Mouse (Mus musculus): ENCODE data around the gene Twnk. TPM values are rescaled to one million over a fixed set of nuclear protein-coding genes. Genes with fewer than 3 reads are reported as not detected.
A peak's percentile ranks its signal among the peaks of the same experiment; 100 is the strongest.

The Twnk gene
- polyA plus RNA-seq, 1 experiment from 2014 or later: 28.5 TPM

DNA sequence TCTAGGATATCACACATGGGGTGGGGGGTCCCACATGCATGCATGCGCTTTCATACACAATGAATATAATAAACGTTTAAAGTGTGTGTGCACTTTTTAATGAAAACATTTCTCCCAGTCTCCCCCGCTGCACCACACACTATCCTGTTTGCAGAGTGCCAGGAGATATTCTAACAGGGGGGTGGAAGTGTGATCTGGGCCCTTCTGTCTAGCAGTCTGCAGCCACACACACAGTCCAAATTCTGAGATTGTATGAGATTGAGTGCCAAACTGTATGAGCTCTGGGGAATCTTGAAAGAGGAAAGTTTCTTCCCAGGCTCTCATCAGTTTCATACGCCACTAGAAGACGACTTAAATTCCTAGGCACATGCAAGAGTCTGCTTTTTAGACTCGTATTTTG is 17.6 kb upstream of the Twnk start:
- H3K9ac ChIP-seq: no peak overlapping the region
- H3K9me3 ChIP-seq: no peaks in the 10 kb centered on the region
- 54% methylated on average over 6 of the region's 6 CpGs for WGBS
- H3K27ac ChIP-seq: no peak overlapping the region; the same call in 1 of the 2 replicates
- ATAC-seq (ENCODE audit: insufficient number of reproducible peaks, insufficient read depth, low FRiP score, low TSS enrichment, low read depth): no peak
- H3K4me3 ChIP-seq: no peak overlapping the region
- no peak overlapping the region for H3K4me2 ChIP-seq
- peaks cover 31% of the 10 kb centered on the region for H3K4me1 ChIP-seq
- H3K27me3 ChIP-seq: no peaks in the 10 kb centered on the region
- peaks cover 13% of the 10 kb centered on the region; the same call in 1 of the 2 replicates for H3K36me3 ChIP-seq

GRCm38 (mm10) chr19:44988321-44988720 is 17.1 kb upstream of the Twnk start:
- H3K4me2 ChIP-seq: peak overlapping the region; percentile 89
- H3K4me1 ChIP-seq: peaks cover 31% of the 10 kb centered on the region
- peak overlapping the region; percentile 77 for H3K4me3 ChIP-seq
- H3K27ac ChIP-seq: peak overlapping the region; percentile 34
- ATAC-seq (ENCODE audit: insufficient number of reproducible peaks, insufficient read depth, low FRiP score, low TSS enrichment, low read depth): no peak
- peak overlapping the region; percentile 78 for H3K9ac ChIP-seq
- H3K27me3 ChIP-seq: no peaks in the 10 kb centered on the region
- no peaks in the 10 kb centered on the region for H3K9me3 ChIP-seq
- 24% methylated on average over 9 of the region's 9 CpGs for WGBS
- H3K36me3 ChIP-seq: peaks cover 14% of the 10 kb centered on the region; the same call in 1 of the 2 replicates

DNA sequence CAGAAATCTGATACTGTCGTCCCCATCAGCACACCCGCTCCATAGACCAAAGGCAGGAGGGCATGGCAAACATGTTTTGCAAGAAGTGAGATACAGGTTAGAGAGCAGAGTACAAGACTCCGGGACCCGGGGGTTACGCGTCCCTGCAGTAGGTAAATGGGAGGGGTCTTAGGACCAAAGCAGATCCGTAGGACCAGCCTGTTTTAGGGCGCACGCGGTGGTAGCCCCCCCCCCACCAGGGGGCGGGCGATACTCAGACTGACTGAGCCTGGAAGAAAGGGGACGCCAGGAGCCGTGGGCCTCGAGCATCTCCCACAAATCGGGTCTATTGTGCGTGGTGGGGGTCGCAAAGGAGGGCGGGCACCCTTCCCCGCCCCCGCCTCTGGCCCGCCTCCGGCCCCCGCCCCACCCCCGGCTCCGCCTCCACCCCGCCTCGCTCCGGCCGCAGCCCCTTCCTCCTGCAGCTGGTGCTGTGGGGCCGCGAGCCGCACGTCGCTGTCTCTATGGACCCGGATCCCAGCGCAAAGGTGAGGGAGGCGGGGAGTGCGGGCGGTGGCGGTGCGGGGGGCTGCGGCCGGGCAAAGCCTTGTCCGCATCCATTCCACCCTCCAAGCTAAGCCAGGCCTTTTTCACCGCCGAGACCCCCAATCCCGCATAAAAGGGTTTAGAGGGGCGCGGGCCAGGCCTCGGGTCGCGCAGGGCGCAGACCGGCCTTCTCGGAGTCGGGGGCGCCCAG is 16.5 kb upstream of the Twnk start, which contains the start of gene Sema4g:
TSS of gene Sema4g (plus strand) at position 271 of the 736 bp plus-strand sequence.
- H3K27ac ChIP-seq: peak within 1 kb of the TSS; percentile 34
- H3K4me3 ChIP-seq: peak within 1 kb of the TSS; percentile 77

GRCm38 (mm10) chr19:44989567-44990495 is 15.6 kb upstream of the Twnk start:
- no peak for ATAC-seq (ENCODE audit: insufficient number of reproducible peaks, insufficient read depth, low FRiP score, low TSS enrichment, low read depth)
- peak overlapping the region; percentile 34 for H3K27ac ChIP-seq
- no peaks in the 10 kb centered on the region for H3K9me3 ChIP-seq
- peak overlapping the region; percentile 77 for H3K4me3 ChIP-seq
- H3K4me1 ChIP-seq: peaks cover 31% of the 10 kb centered on the region
- peak overlapping the region; percentile 89 for H3K4me2 ChIP-seq
- no peaks in the 10 kb centered on the region for H3K27me3 ChIP-seq
- H3K36me3 ChIP-seq: peaks cover 12% of the 10 kb centered on the region; the same call in 1 of the 2 replicates
- H3K9ac ChIP-seq: peak overlapping the region; percentile 78
- 5% methylated on average over 22 of the region's 22 CpGs for WGBS

More for the DNA sequence above, 16.5 kb upstream of the Twnk start, which contains the start of gene Sema4g:
- peak; percentile 76 for ATAC-seq (ENCODE audit: insufficient number of reproducible peaks, insufficient read depth, low FRiP score, low TSS enrichment, low read depth)
- Histone ChIP-seq H3K4me1 (peaks cover 31% of the 10 kb centered on the region), H3K9me3 (no peaks in the 10 kb centered on the region), H3K27me3 (no peaks in the 10 kb centered on the region), H3K9ac (peak within 1 kb of the TSS; percentile 78), H3K36me3 (peaks cover 12% of the 10 kb centered on the region; the same call in 1 of the 2 replicates), H3K4me2 (peak within 1 kb of the TSS; percentile 89)
- under 1% methylated on average over 47 of the region's 58 CpGs for WGBS

DNA sequence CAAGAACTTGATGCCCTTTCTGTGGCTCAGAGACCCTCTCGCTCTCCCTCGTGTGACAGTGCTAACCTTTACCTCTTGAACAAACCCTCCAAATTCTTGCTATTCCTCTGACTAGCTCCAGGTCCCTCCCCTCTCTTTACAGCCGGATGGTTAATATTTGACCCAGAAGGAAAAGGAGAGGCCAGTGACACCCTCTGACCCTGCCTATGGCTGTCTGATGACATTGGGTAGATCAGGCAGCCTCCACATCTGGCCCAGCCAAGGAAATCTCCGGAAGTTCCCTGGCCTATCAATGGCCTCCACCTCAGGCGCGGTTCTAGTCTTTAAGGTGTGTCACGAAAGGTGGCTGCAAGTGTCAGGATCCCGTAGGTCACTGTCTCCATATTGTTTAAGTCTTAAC is 14.4 kb upstream of the Twnk start:
- Histone ChIP-seq H3K4me1 (peaks cover 31% of the 10 kb centered on the region), H3K36me3 (peaks cover 12% of the 10 kb centered on the region), H3K4me2 (no peak overlapping the region), H3K27me3 (no peaks in the 10 kb centered on the region), H3K4me3 (no peak overlapping the region), H3K9me3 (no peaks in the 10 kb centered on the region), H3K9ac (0 out of 2 replicates have a peak overlapping the region, but pooled peaks have one; percentile 78), H3K27ac (no peak overlapping the region)
- 73% methylated on average over 8 of the region's 8 CpGs for WGBS
- no peak for ATAC-seq (ENCODE audit: insufficient number of reproducible peaks, insufficient read depth, low FRiP score, low TSS enrichment, low read depth)

GRCm38 (mm10) chr19:44992246-44992645 is 13.2 kb upstream of the Twnk start:
- WGBS: 34% methylated on average over 7 of the region's 7 CpGs
- ATAC-seq (ENCODE audit: insufficient number of reproducible peaks, insufficient read depth, low FRiP score, low TSS enrichment, low read depth): no peak
- peaks cover 21% of the 10 kb centered on the region for H3K36me3 ChIP-seq
- H3K27ac ChIP-seq: no peak overlapping the region
- H3K4me3 ChIP-seq: no peak overlapping the region
- H3K4me1 ChIP-seq: peaks cover 31% of the 10 kb centered on the region
- no peak overlapping the region for H3K4me2 ChIP-seq
- H3K27me3 ChIP-seq: no peaks in the 10 kb centered on the region
- H3K9ac ChIP-seq: no peak overlapping the region
- H3K9me3 ChIP-seq: no peaks in the 10 kb centered on the region

GRCm38 (mm10) chr19:44992712-44993111 is 12.8 kb upstream of the Twnk start:
- Histone ChIP-seq H3K4me3 (no peak overlapping the region), H3K36me3 (peaks cover 25% of the 10 kb centered on the region), H3K27me3 (no peaks in the 10 kb centered on the region), H3K9me3 (no peaks in the 10 kb centered on the region), H3K4me2 (no peak overlapping the region), H3K9ac (no peak overlapping the region), H3K27ac (no peak overlapping the region), H3K4me1 (peaks cover 31% of the 10 kb centered on the region)
- WGBS: 60% methylated on average over 7 of the region's 7 CpGs
- ATAC-seq (ENCODE audit: insufficient number of reproducible peaks, insufficient read depth, low FRiP score, low TSS enrichment, low read depth): no peak

- 70% methylated on average over 11 of the region's 11 CpGs for WGBS
- Histone ChIP-seq H3K4me3 (no peak overlapping the region), H3K9me3 (no peaks in the 10 kb centered on the region), H3K36me3 (peaks cover 66% of the 10 kb centered on the region), H3K4me2 (no peak overlapping the region), H3K27me3 (no peaks in the 10 kb centered on the region), H3K4me1 (no peaks in the 10 kb centered on the region), H3K27ac (no peak overlapping the region), H3K9ac (no peak overlapping the region)
- no peak for ATAC-seq (ENCODE audit: insufficient number of reproducible peaks, insufficient read depth, low FRiP score, low TSS enrichment, low read depth)
Observed at GRCm38 (mm10) chr19:44997786-44998185, 7.7 kb upstream of the Twnk start.

DNA sequence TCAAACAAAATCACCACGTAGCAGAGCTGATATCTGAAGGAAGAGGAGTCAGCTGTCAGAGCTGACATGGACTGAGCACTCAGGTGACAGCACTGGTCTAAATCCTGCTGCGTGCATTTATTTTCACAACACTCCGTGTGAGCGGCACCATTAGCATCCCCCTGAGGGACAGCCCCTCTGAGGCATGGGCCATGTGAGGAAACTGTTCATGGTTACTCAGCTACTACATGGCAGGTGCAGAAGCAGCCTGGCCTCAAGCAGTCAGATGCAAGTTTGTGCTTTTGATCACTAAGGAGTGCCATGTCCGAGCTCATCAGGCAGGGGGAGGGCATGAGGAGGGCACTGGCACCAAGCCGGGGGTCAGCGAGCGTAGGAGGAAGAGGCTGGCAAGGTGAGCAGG is 5.8 kb upstream of the Twnk start:
- ATAC-seq (ENCODE audit: insufficient number of reproducible peaks, insufficient read depth, low FRiP score, low TSS enrichment, low read depth): no peak
- Histone ChIP-seq H3K36me3 (peaks cover 80% of the 10 kb centered on the region), H3K4me2 (no peak overlapping the region), H3K4me3 (no peak overlapping the region), H3K9ac (no peak overlapping the region), H3K9me3 (no peaks in the 10 kb centered on the region), H3K4me1 (0 out of 2 replicates have a peak, but pooled peaks cover 2% of the 10 kb centered on the region), H3K27ac (no peak overlapping the region), H3K27me3 (no peaks in the 10 kb centered on the region)
- WGBS: 85% methylated on average over 8 of the region's 8 CpGs

DNA sequence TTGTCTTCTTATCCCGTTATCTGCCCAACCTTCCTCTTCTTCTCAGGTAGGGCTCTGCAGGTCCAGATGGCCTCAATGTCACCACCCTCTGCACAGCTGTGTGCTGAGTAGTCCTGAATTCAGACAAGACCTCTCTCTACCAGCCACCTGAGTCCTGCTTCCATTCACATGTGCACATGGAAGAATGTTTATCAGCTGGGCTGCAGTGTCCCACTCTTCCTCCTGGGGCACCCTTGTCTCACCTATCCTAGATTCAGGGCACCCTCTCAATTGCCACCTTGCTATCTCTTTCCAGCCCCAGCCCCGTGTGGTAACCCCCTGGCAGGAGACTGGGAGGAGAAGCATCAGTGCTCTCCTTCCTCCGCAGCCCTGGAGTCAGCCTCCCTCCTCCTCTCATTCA is 3.2 kb upstream of the Twnk start:
- H3K4me3 ChIP-seq: no peak overlapping the region
- ATAC-seq (ENCODE audit: insufficient number of reproducible peaks, insufficient read depth, low FRiP score, low TSS enrichment, low read depth): no peak
- WGBS: 78% methylated on average over 3 of the region's 3 CpGs
- no peak overlapping the region for H3K4me2 ChIP-seq
- H3K9ac ChIP-seq: no peak overlapping the region
- H3K27ac ChIP-seq: no peak overlapping the region
- H3K27me3 ChIP-seq: no peaks in the 10 kb centered on the region
- no peaks in the 10 kb centered on the region for H3K9me3 ChIP-seq
- peaks cover 17% of the 10 kb centered on the region for H3K4me1 ChIP-seq
- peaks cover 72% of the 10 kb centered on the region for H3K36me3 ChIP-seq

DNA sequence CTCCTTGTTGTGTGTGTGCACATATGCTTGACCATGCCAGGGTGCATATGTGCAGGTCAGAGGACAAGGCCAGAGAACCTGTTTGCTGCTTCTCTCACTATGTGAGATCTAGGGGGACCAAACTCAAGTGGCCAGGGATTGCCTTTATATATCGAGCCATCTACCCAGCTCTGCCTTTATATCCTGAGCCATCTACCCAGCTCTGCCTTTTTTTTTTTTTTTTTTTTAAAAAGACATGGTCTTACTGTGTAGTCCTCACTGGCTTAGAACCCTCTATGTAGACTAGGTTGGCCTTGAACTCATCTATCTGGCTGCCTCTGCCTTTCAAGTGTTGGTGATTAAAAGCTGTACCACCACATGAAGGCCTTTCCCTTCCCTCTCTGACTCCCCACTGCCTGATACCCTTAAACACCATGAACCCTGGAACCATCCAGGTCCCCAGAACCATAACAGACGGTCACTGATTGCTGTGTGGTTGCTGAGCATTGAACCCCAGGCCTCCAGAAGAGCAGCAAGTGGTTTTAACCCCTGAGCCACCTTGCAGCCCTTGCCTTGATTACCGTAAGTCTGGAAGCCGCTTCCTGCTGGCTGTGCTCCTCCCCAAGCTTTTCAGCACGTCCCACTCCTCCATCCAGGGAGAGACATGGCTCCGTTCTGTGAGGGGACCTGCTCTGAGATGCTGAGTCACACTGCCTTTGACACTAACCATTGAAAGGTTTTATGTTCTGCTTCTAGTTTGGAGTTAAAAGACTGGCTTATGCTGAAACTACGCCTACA is 1.5 kb upstream of the Twnk start:
- 85% methylated on average over 7 of the region's 7 CpGs for WGBS
- H3K9me3 ChIP-seq: no peaks in the 10 kb centered on the region
- peak overlapping the region; percentile 27; the same call in 1 of the 2 replicates for H3K9ac ChIP-seq
- ATAC-seq (ENCODE audit: insufficient number of reproducible peaks, insufficient read depth, low FRiP score, low TSS enrichment, low read depth): no peak
- peaks cover 28% of the 10 kb centered on the region for H3K4me1 ChIP-seq
- no peak overlapping the region for H3K27ac ChIP-seq
- no peak overlapping the region for H3K4me3 ChIP-seq
- H3K27me3 ChIP-seq: no peaks in the 10 kb centered on the region
- H3K4me2 ChIP-seq: no peak overlapping the region
- H3K36me3 ChIP-seq: peaks cover 65% of the 10 kb centered on the region

Data from embryonic facial prominence, embryonic 13.5 days (tissue).